Mouse (Mus musculus) liver, adult 2 months (tissue): ENCODE data around the gene Cnga1. TPM values are rescaled to one million over a fixed set of nuclear protein-coding genes. Genes with fewer than 3 reads are reported as not detected.

Experiments
- DNase-seq: peaks from one replicate; pipeline ENCODE4 v3.0.0-alpha.2; 2011; ENCODE audit warnings: low read depth, low spot score; ENCODE audit errors: extremely low read depth
- H3K27ac ChIP-seq: fragments of 200-500 bp; replicated peaks from 2 replicates; pipeline ENCODE4 v1.5.1; 2012; ENCODE audit warnings: low read depth, mild to moderate bottlenecking, control low read depth, inconsistent platforms, low read length; ENCODE audit not compliant: insufficient read depth
- H3K27me3 ChIP-seq: fragments of 200-500 bp; 2 replicates; pipeline ENCODE4 v1.6.1; 2012; ENCODE audit warnings: mild to moderate bottlenecking, moderate library complexity, low read length, inconsistent platforms; ENCODE audit not compliant: control insufficient read depth, insufficient read depth
- H3K36me3 ChIP-seq: fragments of 200-500 bp; 2 replicates; pipeline ENCODE4 v1.6.1; 2012; ENCODE audit warnings: low read length, inconsistent platforms; ENCODE audit not compliant: control insufficient read depth, insufficient read depth
- H3K4me1 ChIP-seq: fragments of 200-500 bp; 2 replicates; pipeline ENCODE4 v1.6.1; 2011; ENCODE audit warnings: low read length; ENCODE audit not compliant: control insufficient read depth, insufficient read depth
- H3K4me3 ChIP-seq: fragments of 200-500 bp; 2 replicates; pipeline ENCODE4 v1.5.1; 2011; ENCODE audit warnings: low read depth, mild to moderate bottlenecking, control low read depth, low read length, moderate library complexity; ENCODE audit not compliant: insufficient read depth
- H3K79me2 ChIP-seq: fragments of 200-500 bp; 2 replicates; pipeline ENCODE4 v1.6.1; 2012; ENCODE audit warnings: inconsistent platforms, mild to moderate bottlenecking, low read length, moderate library complexity; ENCODE audit not compliant: control insufficient read depth, insufficient read depth
- H3K9ac ChIP-seq: fragments of 200-500 bp; 2 replicates; pipeline ENCODE4 v1.6.1; 2012; ENCODE audit warnings: low read depth, mild to moderate bottlenecking, control low read depth, inconsistent platforms, low read length
- CTCF ChIP-seq: fragments of 200-500 bp; IDR thresholded peaks from 2 replicates; pipeline ENCODE4 v1.5.1; 2011; ENCODE audit warnings: low read depth, low read length, control low read depth
- POLR2A ChIP-seq: fragments of 200-500 bp; IDR thresholded peaks from 2 replicates; pipeline ENCODE4 v1.6.1; 2011; ENCODE audit warnings: low read length, control low read depth; ENCODE audit not compliant: insufficient read depth; ENCODE audit errors: extremely low read depth
- WGBS: fragments of 180-500 bp; shearing (Covaris S2); methylation state at CpG from one replicate; pipeline ENCODE4 v1.1.7; 2018; 5-methylcytosine and 5-hydroxymethylcytosine counted together
- polyA plus RNA-seq: library from polyadenylated mRNA; depleted of rRNA; stranded (reverse); fragments of >200 nt; gene quantifications from 2 replicates; pipeline ENCODE4 v1.2.3, GENCODE M21; 2012; rRNA removed
- total RNA-seq: library from RNA; depleted of rRNA; stranded (reverse); fragments of >200 nt; gene quantifications from 2 replicates; pipeline ENCODE4 v1.2.3, GENCODE M21; 2014; rRNA removed

Gene Cnga1
- not detected in 2 replicates for total RNA-seq
- 0.04 TPM in 1 of 2 replicates, not detected in the other for polyA plus RNA-seq

GRCm38 (mm10) chr5:72644175-72644574 lies at the start of gene Cnga1:
Cnga1 (minus strand) TSS chr5:72644275.
- Histone ChIP-seq H3K4me1 (peaks cover 3% of the 10 kb centered on the region), H3K27me3 (no peaks in the 10 kb centered on the region), H3K27ac (no peak within 1 kb of the TSS), H3K36me3 (no peaks in the 10 kb centered on the region), H3K9ac (no peak within 1 kb of the TSS), H3K79me2 (no peaks in the 10 kb centered on the region), H3K4me3 (no peak within 1 kb of the TSS)
- WGBS = 81% methylated on average over 1 of the region's 1 CpGs
- no peak for DNase-seq
- TF ChIP-seq CTCF = no peak
- TF ChIP-seq POLR2A = no peak

GRCm38 (mm10) chr5:72690516-72690915 lies 46.4 kb upstream of the Cnga1 start:
- H3K9ac ChIP-seq = no peak overlapping the region
- TF ChIP-seq CTCF = no peak
- no peak for TF ChIP-seq POLR2A
- 96% methylated on average over 5 of the region's 5 CpGs for WGBS
- DNase-seq = no peak
- no peaks in the 10 kb centered on the region for H3K79me2 ChIP-seq
- no peaks in the 10 kb centered on the region for H3K27me3 ChIP-seq
- H3K4me3 ChIP-seq = no peak overlapping the region
- H3K4me1 ChIP-seq = no peaks in the 10 kb centered on the region
- no peak overlapping the region for H3K27ac ChIP-seq
- no peaks in the 10 kb centered on the region for H3K36me3 ChIP-seq

- WGBS = 91% methylated on average over 7 of the region's 7 CpGs
These were observed 45.5 kb upstream of the Cnga1 start for GRCm38 (mm10) chr5:72689556-72689955.

GRCm38 (mm10) chr5:72681451-72681850 lies 37.4 kb upstream of the Cnga1 start:
- H3K4me3 ChIP-seq = no peak overlapping the region
- DNase-seq = no peak
- no peaks in the 10 kb centered on the region for H3K79me2 ChIP-seq
- no peak overlapping the region for H3K27ac ChIP-seq
- WGBS = 67% methylated on average over 6 of the region's 6 CpGs
- no peaks in the 10 kb centered on the region for H3K27me3 ChIP-seq
- H3K36me3 ChIP-seq = no peaks in the 10 kb centered on the region
- H3K9ac ChIP-seq = no peak overlapping the region
- TF ChIP-seq CTCF = no peak
- TF ChIP-seq POLR2A = no peak
- H3K4me1 ChIP-seq = no peaks in the 10 kb centered on the region

More at GRCm38 (mm10) chr5:72689556-72689955, 45.5 kb upstream of the Cnga1 start:
- no peaks in the 10 kb centered on the region for H3K4me1 ChIP-seq
- H3K4me3 ChIP-seq = no peak overlapping the region
- no peaks in the 10 kb centered on the region for H3K79me2 ChIP-seq
- no peak overlapping the region for H3K27ac ChIP-seq
- H3K27me3 ChIP-seq = no peaks in the 10 kb centered on the region
- no peaks in the 10 kb centered on the region for H3K36me3 ChIP-seq
- TF ChIP-seq POLR2A (no peak), CTCF (no peak)
- no peak overlapping the region for H3K9ac ChIP-seq
- no peak for DNase-seq

- no peaks in the 10 kb centered on the region; the same call in 1 of the 2 replicates for H3K27me3 ChIP-seq
- no peaks in the 10 kb centered on the region for H3K36me3 ChIP-seq
- DNase-seq = no peak
- no peaks in the 10 kb centered on the region for H3K4me1 ChIP-seq
- no peak for TF ChIP-seq CTCF
- no peak for TF ChIP-seq POLR2A
- 83% methylated on average over 9 of the region's 9 CpGs for WGBS
- H3K9ac ChIP-seq = no peak overlapping the region
- H3K27ac ChIP-seq = no peak overlapping the region
- H3K4me3 ChIP-seq = no peak overlapping the region
- H3K79me2 ChIP-seq = no peaks in the 10 kb centered on the region
These were observed 31.0 kb upstream of the Cnga1 start for GRCm38 (mm10) chr5:72674994-72675542.

GRCm38 (mm10) chr5:72671017-72671699 lies 27.1 kb upstream of the Cnga1 start:
- WGBS = 86% methylated on average over 8 of the region's 8 CpGs
- Histone ChIP-seq H3K4me3 (no peak overlapping the region), H3K36me3 (no peaks in the 10 kb centered on the region), H3K79me2 (no peaks in the 10 kb centered on the region), H3K9ac (no peak overlapping the region), H3K27ac (no peak overlapping the region), H3K27me3 (no peaks in the 10 kb centered on the region; the same call in 1 of the 2 replicates), H3K4me1 (no peaks in the 10 kb centered on the region)
- DNase-seq = no peak
- TF ChIP-seq CTCF = no peak
- TF ChIP-seq POLR2A = no peak
